Mouse (Mus musculus) megakaryocyte, embryonic 14.5 days (primary cell): Measurements from ENCODE around the gene Bcl9l.

Experiments
- FLI1 ChIP-seq: IDR thresholded peaks from 2 replicates; pipeline ENCODE4 v1.6.1; 2012; ENCODE audit warnings: low read length, inconsistent platforms, mixed read lengths
- GATA1 ChIP-seq: IDR thresholded peaks from 3 replicates; pipeline ENCODE4 v1.6.1; 2012; ENCODE audit warnings: mixed read lengths, low read length, inconsistent platforms, borderline replicate concordance

DNA sequence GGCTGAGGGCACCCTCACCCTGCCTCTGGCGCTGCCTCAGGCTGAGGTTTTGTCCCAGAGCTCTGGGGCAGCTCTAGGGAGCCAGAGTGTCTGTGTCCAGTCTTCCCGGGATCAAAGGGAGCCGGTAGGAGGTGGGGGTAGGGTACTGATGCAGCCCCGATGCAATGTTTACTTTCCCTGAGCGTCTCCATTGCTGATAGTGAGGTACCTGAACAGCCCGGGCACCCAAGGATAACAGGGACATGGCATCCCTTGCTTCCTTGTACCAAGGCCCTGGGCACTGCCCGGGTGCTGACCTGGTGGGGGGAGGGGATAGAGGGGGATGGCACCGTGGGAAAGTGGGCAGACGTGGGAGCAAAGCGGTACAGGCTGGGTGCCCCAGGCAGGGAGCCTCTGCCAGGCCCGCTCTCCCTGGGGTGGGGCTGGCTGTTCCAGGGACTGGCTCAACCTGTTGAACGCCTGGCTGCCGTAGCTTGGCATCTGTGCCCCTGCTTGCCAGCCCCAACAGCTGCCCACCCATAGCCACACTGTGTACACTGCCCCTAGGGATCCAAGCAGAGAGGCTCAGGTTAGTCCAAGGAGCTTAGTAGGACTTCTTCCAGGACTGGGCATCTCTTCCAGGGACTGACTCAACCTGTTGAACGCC lies 3.0 kb downstream of the Bcl9l start:
- TF ChIP-seq GATA1 (no peak), FLI1 (no peak)
